Mouse (Mus musculus) stomach, postnatal 0 days (tissue): ENCODE data around the gene Klf5.

Experiments used
- CTCF ChIP-seq: IDR thresholded peaks from 2 replicates; pipeline ENCODE4 v1.5.1; 2016; ENCODE audit warnings: antibody characterized with exemption, low read depth, mild to moderate bottlenecking, moderate library complexity
- EP300 ChIP-seq: optimal IDR thresholded peaks from 2 replicates; pipeline ENCODE3; 2016; ENCODE audit warnings: antibody characterized with exemption

GRCm38 (mm10) chr14:99278763-99279486 lies 19.6 kb upstream of the Klf5 start:
- TF ChIP-seq CTCF: no peak
- TF ChIP-seq EP300: no peak
